Mouse (Mus musculus) skeletal muscle tissue, adult 2 months (tissue): ENCODE measurements around the gene Magohb.
"Not testable (repeated sequence)": the region's sequence is repeated elsewhere in the genome, so short reads cannot be mapped to it uniquely, and the experiment has no call there.

Experiments
- DNase-seq: peaks from one replicate; pipeline ENCODE4 v3.0.0-alpha.2; 2012; ENCODE audit warnings: low read depth, low spot score

Magohb gene

DNA sequence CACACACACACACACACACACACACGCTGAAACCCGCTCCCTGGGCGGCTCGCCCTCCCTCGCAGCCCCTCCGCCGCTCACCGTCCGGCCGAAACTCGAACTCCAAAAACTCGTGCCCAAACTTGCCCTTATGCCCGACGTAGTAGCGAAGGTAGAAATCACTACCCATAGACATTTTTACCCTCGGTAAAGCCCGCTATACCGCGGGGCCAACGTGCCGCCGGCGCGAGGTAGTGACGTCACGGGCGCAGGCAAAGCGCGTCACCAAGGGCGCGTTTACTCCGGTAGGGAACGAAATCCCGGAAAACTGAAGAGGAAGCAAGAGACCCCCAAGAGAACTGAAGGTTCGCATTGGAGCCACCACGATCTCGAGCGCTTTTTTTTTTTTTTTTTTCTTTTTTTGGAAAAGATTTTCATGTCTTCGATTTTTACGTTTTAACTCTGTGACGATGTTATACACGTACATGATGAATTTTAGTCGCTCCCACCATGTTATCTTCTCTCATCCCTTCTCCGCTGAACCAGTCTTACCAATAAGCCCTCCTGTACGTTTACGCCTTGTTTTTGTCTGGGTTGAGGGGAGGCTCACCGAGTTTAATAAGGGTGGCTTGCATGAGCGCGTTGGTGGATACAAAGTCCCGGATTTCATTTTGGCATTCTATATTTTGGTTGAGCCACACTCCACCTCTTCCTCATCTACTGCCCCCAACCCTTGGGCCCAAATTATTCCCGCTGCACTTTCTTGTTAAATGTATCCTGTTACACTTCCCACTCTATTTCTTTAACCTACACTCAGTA, at the start of gene Magohb:
Gene Magohb, minus strand, starts transcription at position 254 of the 798 bp plus-strand sequence.
- peak; percentile 61 for DNase-seq

DNA sequence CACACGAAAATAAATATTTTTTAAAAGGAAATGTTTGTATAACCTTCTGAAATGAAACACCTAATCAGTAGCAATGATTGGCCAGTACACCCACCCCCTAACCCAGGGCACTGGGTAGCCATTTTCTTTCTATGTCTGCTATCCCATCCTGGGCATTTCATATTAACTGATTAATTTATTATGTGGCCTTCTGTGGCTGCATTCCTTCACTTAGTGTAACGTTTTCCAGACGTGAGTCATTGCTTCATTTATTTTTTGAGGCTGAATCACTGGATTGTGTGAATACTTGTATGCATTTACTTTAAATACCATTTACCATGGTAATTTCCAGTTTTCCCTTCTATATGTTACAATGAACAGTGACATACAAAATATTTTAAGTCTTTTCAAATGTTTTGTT, 47.0 kb upstream of the Magohb start:
- DNase-seq: no peak

DNA sequence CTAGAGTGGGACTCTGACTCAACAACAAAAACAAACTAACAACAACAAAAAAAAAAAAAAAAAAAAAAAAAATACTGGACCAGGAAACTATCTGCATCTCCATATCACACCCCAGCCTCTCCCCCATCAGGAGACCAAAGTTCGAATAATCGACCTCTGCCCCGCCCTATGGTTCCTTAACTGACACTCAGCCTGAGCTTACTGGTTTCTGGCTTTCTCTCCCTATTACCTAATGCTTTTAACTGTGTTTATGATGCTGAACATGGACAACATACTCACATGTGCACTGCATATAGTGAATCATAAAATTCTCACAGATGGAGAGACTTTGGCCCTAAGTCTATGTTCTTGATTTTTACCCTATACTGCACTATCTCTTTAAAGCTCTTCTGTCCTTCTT, 46.3 kb upstream of the Magohb start:
- DNase-seq: no peak

DNA sequence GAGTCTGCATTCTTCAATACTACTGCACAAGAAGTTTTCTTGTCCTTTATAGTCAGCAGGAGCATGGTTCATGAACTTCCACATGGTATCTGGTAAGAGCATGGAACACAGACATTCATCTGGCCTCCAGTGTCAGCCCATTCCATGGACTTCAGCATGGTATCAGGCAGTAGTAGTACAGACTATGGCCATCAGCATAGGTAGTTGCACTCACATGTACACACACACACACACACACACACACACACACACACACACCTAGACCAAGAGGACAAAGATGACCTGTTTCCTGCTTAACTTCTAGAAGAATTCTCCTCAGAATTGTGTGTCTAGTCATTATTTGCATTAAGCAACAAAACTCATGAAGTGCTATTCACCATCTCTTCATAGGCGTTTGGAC, 45.7 kb upstream of the Magohb start:
- DNase-seq: no peak

DNA sequence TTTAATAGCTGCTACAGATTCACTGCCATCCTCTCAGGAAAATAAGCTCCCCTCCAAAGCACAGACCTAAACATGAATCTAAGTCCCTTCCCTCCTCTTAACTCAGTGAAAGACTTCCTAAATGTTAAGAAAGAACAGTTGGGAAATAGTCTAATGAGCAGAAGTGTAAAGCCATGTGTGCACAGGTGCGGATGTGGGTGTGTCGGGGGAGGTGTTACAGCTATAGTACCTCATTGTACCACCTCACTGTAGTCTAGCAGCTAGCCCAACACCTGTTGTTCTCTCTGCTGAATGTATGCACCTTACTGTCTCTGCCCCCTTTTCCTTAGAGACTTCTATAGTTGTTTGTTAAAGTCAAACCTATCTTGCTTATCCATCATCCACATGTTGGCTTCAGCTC, 34.0 kb upstream of the Magohb start:
- no peak for DNase-seq

DNA sequence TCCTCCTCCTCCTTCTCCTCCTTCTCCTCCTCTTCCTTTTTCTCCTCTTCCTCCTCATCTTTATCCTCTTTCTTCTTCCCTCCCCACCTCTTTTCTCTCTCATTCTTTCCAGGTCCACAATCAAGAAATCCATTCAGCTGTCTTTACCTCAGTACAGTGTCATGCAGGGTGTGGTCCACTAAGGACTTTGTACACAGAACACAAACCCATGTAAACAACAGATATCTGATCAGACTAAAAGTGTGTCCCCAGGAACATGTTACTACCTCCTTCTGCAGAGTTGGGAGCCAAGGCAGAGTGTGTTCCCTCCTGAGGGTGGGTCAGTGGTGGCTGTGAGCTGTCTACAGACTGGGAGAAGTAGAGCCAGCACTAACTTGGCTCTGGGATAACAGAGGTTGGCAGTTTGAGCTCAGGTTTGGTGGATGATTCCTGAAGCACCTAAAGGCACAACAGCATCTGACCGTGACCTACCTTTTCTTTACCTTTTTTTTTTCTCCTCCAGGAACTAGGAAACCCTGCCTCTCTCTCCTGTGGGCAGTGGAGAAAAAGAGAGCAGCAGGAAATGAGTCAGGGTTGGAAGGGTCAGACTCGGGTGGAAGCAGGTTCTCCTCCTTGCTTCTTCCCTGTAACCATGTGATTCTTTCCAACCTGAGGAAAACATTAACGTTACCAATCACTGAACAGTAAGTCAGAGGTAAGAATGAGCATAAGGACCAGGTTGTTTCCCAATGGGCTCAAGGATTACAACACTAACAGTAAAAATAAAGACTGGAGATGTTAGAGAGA, 29.0 kb upstream of the Magohb start:
- DNase-seq: no peak

DNA sequence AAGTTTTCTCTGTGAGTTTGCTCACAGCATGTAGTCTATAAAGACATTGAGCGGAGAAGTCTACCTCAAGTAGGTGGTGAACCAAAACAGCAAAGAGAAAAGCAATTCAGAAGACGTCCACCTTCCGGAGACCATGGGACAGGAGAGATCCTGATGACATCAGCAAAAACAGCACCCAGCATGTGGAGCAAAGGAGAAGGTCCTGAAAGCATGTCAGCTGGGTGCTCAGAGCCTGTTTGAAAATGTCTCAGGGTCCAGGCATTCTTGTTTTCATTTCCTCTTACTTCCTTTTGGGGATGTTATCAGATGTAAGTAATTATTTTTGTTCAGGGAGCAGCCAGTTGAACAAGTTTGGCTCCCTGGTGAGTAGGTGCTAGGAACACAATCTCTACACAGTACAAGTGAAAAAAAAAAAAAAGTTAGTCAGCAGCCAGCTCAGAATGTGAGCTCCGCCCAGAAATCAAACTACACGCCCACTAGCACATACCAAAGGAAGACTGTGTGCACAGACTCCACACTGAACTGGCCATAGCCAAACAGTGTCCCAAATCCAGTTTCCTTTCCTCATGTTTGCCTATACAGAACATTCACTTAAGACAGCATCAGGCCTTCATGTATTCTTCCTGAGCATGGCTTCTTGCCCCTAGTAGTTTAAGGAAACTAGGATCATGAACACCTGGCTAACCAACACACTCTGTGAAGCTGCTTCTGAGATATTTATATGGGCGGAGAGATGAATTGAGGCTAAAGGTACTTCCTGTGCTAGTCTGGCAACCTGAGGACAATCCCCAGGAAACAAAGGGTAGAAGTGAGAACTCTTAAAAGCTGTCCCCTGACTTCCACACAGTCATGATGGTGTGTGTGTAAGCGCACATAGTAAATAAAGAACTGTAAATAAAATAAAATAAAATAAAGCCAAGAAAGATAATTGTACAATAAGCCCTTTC, 23.4 kb upstream of the Magohb start:
- DNase-seq: no peak

DNA sequence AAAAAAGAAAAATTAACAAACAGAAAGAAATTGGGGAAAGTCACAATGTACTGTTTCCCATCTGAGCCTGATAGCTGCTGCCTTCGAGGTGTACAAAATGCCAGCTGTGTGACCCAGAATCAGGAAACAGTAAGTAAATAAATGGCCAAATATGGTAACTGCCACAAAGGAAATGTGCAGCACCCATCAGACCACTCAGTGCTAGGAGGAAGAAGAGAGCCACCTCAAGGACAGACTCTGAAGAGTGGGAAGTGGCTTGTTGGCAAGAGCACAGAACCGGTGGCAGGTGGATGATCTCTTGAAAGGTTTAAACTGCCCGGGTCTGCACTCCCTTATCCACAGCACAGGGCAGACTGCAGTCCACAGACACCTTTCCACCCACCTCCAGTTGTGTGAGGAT, 15.0 kb upstream of the Magohb start:
- DNase-seq: no peak

DNA sequence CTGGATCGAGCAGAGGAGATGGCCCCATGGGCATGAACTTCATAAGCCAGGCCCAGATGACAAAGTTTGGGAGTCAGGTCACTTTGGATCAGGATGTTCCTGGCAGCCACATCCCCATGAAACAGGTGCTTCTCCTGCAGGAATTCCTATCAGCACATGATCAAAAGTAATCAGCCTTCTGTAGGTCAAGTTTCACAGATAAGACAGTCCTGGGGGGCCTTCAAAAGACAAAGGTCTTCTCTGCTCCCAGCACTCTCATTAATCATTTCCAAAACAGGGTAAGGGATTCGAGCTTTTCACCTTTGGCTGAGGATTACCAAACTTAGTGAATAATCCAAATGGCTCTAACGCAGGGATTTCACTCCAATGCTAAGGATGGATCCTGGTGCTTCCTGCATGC, 11.7 kb upstream of the Magohb start:
- no peak for DNase-seq

DNA sequence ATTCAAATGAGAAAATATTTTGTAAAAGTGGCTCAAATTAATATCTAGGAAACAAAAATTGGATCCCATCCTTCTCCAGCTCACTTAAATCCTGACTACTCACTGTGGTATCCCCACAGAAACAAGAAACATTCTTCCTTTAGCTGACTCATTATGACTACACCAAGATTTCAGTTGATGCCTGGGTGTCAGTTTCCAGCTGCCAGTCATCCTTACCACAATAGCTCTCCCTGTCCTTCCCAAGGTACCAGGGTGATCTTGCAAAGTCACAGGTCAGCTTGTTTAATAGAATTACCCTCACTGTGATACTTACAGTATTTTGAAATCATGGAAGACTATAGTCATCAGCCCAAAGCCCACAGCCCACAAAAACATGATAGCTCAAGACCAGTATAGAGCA, 5.5 kb upstream of the Magohb start:
- DNase-seq: no peak

DNA sequence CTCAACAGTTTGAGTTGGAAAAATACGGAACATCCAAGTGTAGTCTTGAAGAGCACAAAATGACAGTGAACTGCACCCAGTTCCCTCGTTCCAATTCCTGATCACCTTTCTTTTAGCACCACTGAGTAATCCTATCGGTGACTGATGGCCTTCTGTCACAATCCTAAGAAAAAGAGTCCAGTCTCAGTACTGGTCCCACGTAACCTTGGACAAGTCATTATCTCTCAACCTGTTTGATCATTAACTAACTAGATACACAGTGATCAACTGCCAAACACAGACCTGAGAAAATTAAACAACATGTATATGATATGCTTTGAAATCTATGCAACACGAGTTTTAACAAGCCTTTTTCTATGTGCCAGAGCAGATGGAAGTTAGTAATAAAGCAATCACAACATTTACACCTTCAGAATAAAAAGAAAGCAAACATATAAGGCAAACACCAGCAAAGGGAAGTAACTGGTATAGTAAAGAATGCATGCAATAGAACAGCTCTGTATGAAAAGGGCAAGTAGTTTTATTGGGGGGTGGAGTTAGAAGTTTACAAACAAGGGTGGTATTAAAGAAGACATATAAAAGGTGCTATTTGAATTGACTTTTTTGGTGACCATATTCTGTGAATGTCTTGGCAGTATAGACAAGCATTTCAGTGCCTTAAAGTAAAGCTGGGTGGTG, 1.5 kb upstream of the Magohb start:
- no peak for DNase-seq

DNA sequence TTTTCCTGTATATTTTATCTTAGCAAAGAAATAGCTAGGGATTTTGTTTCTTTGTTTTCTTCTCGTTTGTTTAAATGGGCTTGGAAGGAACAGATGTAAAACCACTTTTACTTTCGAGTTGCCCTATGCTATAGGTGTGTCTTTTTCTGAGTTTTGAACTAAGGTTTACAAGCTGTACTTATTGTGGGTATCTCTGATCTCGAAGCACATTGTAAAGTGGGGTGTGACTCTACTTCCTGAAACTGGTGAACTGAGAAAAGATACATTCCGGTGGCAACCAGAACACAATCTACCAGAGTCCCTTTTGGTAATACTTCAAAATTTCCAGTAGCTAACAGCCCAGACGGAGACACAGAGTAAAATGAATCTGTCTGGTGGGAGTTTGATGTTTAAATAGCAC, 872 bp upstream of the Magohb start:
- no peak for DNase-seq

DNA sequence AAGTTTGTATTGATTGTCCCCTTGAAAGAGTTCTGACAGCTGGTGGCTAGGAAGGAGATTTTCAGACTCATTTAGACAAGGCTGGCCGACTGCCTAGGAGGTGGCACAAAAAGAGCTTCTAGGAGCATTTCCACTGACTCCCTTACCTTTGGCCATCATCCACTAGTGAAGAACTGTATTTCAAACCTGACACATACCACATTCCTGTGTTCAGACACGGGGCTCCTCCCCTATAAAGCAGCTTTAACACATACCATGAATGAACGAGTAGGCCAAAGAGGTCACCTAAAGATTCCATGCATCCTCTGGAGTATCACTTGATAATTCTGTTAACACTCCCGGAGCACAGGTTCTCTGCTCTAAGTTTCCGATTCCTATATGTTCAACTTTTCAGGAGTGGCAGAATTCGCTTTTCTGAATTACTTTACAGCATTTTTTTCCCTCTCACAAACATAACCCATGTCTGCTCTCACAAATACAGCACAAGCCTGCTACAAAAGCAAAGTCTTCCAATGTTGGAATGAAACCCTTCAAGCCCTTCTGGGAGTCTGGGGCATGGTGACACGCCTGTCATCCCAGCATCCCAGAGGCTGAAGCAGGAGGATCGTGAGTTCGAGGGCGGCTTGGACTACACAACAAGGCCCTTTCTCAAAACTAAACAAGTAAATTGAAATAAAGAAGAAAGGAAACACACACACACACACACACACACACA, 611 bp downstream of the Magohb start:
- no peak for DNase-seq

DNA sequence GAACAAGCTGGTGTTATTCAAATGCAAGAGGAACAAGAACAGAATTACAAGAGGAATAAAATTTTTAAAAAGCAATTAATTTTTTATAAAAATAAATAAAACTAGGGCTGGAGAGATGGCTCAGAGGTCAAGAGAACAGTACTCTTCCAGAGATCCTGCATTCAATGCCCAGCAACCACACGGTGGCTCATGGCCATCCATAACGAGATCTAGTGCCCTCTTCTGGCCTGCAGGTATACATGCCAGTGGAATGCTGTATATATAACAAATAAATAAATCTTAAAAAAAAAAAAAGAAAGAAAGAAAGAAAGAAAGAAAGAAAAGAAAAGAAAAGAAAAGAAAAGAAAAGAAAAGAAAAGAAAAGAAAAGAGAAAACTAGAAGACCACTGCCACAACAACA, 2.6 kb downstream of the Magohb start:
- DNase-seq: no peak

DNA sequence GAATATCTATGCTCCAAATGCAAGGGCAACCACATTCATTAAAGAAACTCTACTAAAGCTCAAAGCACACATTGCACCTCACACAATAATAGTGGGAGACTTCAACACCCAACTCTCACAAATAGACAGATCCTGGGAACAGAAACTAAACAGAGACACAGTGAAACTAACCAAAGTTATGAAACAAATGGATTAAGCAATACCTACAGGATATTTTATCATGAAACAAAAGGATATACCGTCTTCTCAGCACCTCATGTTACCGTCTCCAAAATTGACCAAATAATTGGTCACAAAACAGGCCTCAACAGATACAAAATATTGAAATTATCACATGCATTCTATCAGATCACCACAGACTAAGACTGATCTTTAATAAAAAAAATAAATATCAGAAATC, 14.9 kb downstream of the Magohb start:
- DNase-seq: not testable (repeated sequence)

DNA sequence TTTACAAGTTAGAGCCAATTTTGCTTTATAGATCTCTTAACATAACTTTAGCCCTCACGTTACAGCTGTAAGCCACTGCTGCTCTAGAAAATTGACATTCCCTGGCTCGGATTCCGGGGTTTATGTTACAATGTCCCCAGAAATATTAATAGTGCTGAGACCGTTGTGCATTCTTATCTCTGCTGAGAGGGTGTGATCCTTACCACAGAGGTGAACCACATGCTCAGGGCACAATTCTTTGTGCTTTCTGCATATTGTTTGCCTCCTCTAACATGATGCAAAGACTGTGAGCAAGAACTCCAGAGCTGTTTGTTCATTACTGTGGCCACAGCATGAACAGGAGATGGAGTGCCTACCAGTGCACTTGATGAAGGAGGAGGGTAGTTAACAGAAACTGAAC, 16.4 kb downstream of the Magohb start:
- no peak for DNase-seq

DNA sequence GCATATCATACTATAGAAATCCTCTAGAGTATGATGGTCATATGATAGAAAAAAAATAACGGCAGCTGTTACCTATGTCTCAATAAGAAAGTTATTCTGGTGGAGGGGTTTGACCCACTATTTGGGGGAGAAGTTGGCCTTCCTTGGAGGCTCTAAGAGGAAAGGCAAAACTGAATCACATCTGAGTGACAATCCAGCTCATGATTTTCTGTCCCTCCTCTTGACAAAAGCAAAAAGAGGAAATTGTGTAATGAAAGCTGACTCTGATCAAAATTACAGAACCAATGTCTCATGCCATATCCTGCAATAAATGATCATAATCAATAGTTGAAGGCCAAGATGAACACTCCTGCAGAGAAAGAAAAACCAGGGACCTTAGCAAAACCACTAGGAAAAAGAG, 20.7 kb downstream of the Magohb start:
- no peak for DNase-seq

DNA sequence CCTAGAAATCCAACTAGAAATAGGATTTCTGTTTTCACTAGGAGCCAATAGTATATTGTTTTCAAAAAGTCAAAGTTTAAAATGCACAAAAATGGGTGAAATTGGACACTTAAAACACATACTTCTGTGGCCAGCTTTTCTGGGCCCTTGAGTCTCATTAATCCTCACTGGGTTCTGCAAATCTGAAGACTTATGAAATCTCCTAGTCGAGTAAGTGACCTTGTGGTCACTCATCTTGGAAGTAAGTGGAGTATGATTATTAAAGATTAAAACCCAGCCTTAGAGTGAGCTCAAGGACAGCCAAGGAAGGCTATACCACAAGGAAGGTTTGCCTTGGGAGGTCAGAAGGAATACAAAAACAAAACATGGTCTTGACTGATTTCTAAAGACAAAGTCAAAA, 22.7 kb downstream of the Magohb start:
- DNase-seq: no peak

DNA sequence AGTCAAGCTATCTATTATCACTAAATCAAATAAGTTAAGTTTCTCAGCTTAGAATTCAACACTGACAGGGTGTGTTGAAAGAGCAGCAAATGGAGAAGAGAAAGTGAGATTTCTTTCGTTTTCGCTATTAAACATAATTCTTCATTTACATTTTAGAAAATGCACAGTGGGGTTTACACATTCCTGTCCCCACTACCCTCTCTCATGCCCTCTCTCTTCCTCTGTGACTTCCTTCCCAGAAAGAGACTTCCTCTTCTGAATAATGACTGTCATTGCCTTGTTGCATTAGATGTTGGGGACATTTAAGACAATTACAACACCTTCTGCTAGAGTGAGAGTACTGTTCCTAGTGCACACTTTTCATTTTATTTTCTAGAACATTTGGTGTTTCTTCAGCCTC, 23.4 kb downstream of the Magohb start:
- DNase-seq: no peak

DNA sequence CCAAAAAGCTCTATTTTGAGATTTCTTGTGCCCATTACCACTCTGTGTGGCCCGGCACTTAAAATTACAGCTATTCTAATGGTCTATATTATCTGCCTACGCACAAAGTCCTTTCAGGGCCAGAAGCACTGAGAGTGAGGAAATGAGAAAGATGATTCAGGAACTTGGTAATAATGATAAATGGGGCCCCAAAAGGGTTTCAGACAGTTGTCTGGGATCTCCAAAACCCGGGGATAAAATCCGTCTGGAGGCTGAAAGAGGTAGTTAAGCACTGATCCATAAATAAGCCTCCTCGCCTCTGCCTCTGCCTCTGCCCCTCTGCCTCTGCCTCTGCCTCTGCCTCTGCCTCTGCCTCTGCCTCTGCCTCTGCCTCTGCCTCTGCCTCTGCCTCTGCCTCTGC, 28.9 kb downstream of the Magohb start:
- no peak for DNase-seq

DNA sequence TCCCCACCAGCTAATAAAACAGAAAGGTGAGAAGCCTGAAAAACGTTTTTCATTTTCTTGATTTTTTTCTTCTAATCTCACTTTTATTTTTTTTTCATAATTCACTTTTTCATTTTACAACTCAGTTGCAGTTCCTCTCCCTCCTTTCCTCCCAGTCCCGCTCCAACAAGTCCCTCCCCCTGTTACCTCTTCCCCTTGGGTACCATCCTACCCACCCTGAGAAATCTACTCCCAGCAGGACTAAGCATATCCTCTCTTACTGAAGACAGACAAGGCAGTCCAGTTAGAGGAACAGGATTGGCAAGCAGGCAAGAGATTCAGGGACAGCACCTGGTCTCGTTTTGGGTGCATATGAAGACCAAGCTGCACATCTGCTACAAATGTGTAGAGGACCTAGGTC, 30.3 kb downstream of the Magohb start:
- no peak for DNase-seq
